Mouse (Mus musculus) cerebellum, postnatal 4 days (tissue): ENCODE results near the gene Cldn34d.

Source experiments
- DNase-seq, 2 experiments: peaks; one replicate each; pipeline ENCODE4 v3.0.0; 2022; ENCODE audit warnings: low spot score in 2 of 2, mixed read lengths in 1 of 2

The Cldn34d gene

GRCm38 (mm10) chrX:76602824-76603223 lies at the start of gene Cldn34d:
Gene Cldn34d, minus strand, starts transcription at chrX:76602924.
- DNase-seq: no peak

GRCm38 (mm10) chrX:76598459-76599206 lies 4.1 kb downstream of the Cldn34d start:
- DNase-seq: peak; percentile 49 to 55
